Mouse (Mus musculus) midbrain, postnatal 0 days (tissue): ENCODE data around the gene Triap1. TPM values are rescaled to one million over a fixed set of nuclear protein-coding genes. Genes with fewer than 3 reads are reported as not detected.

Experiments used
- ATAC-seq: fragments of 200-750 bp; cut with Nextera tagmentation; 2 replicates; pipeline ENCODE4 v1.8.0; 2017; ENCODE audit warnings: moderate number of reproducible peaks, mild to moderate bottlenecking, moderate TSS enrichment, moderate library complexity; ENCODE audit not compliant: low FRiP score
- DNase-seq: peaks from one replicate; pipeline ENCODE4 v3.0.0-alpha.2; 2015; ENCODE audit warnings: low spot score
- H3K27ac ChIP-seq: fragments of 300-500 bp; sonication (generic); 2 replicates; pipeline ENCODE4 v1.5.1; 2014; ENCODE audit warnings: low read depth, mild to moderate bottlenecking, low read length, mixed read lengths
- H3K27me3 ChIP-seq: fragments of 300-500 bp; sonication (generic); 2 replicates; pipeline ENCODE4 v1.6.1; 2014; ENCODE audit warnings: low read length, control low read depth, mixed read lengths; ENCODE audit not compliant: insufficient read depth
- H3K36me3 ChIP-seq: fragments of 300-500 bp; sonication (generic); 2 replicates; pipeline ENCODE4 v1.6.1; 2014; ENCODE audit warnings: low read length, control low read depth, mixed read lengths; ENCODE audit not compliant: insufficient read depth
- H3K4me1 ChIP-seq: fragments of 300-500 bp; sonication (generic); 2 replicates; pipeline ENCODE4 v1.6.1; 2014; ENCODE audit warnings: mild to moderate bottlenecking, control low read depth, antibody characterized with exemption, low read length, mixed read lengths; ENCODE audit not compliant: insufficient read depth
- H3K4me2 ChIP-seq: fragments of 300-500 bp; sonication (generic); 2 replicates; pipeline ENCODE4 v1.6.1; 2014; ENCODE audit warnings: low read depth, mild to moderate bottlenecking, low read length, mixed read lengths; ENCODE audit not compliant: poor library complexity, severe bottlenecking
- H3K4me3 ChIP-seq: fragments of 300-500 bp; sonication (generic); 2 replicates; pipeline ENCODE4 v1.5.1; 2014; ENCODE audit warnings: low read depth, mild to moderate bottlenecking, low read length, moderate library complexity
- H3K9ac ChIP-seq: fragments of 300-500 bp; sonication (generic); replicated peaks from 2 replicates; pipeline ENCODE4 v1.6.1; 2014; ENCODE audit warnings: mild to moderate bottlenecking, low read length, moderate library complexity, mixed read lengths; ENCODE audit not compliant: poor library complexity, severe bottlenecking
- H3K9me3 ChIP-seq: fragments of 300-500 bp; sonication (generic); 2 replicates; pipeline ENCODE4 v1.6.1; 2016; ENCODE audit warnings: low read length, control low read depth
- CTCF ChIP-seq: IDR thresholded peaks from 2 replicates; pipeline ENCODE4 v1.5.1; 2016; ENCODE audit warnings: antibody characterized with exemption, mild to moderate bottlenecking
- WGBS: fragments of 180-500 bp; shearing (Covaris S2); extraction: QIAGEN DNeasy Blood & Tissue Kit; methylation state at CpG from one replicate; pipeline ENCODE4 v1.1.7; 2014; 5-methylcytosine and 5-hydroxymethylcytosine counted together
- polyA plus RNA-seq: library from polyadenylated mRNA; unstranded; fragments of >200 nt; fragmentation: Nextera tagmentation; extraction: Ambion mirVana; gene quantifications from 2 replicates; pipeline ENCODE4 v1.2.1, GENCODE M21; 2015
- total RNA-seq: library from RNA; depleted of rRNA; stranded (reverse); fragments of >200 nt; gene quantifications from 2 replicates; pipeline ENCODE4 v1.2.3, GENCODE M21; 2014

Triap1 gene
- total and polyA plus RNA-seq, 2 experiments from 2014 or later = 10.7 to 53.8 TPM

GRCm38 (mm10) chr5:115317645-115318328, 23.2 kb upstream of the Triap1 start:
- 9% methylated on average over 10 of the region's 10 CpGs for WGBS
- Histone ChIP-seq H3K4me2 (no peak overlapping the region), H3K27ac (no peak overlapping the region), H3K27me3 (no peaks in the 10 kb centered on the region), H3K9ac (no peak overlapping the region), H3K36me3 (no peaks in the 10 kb centered on the region), H3K4me1 (no peaks in the 10 kb centered on the region), H3K9me3 (no peaks in the 10 kb centered on the region), H3K4me3 (no peak overlapping the region)
- ATAC-seq = peak; percentile 27; the same call in 1 of the 2 replicates
- DNase-seq = peak; percentile 54
- no peak for TF ChIP-seq CTCF

GRCm38 (mm10) chr5:115319004-115319940, 21.8 kb upstream of the Triap1 start:
- H3K27me3 ChIP-seq = no peaks in the 10 kb centered on the region
- DNase-seq (peak; percentile 83), ATAC-seq (no peak)
- H3K4me1 ChIP-seq = no peaks in the 10 kb centered on the region
- TF ChIP-seq CTCF = peak; percentile 72
- peak overlapping the region; percentile 71 for H3K27ac ChIP-seq
- peak overlapping the region; percentile 37 for H3K4me3 ChIP-seq
- peak overlapping the region; percentile 64 for H3K4me2 ChIP-seq
- no peaks in the 10 kb centered on the region for H3K36me3 ChIP-seq
- H3K9me3 ChIP-seq = no peaks in the 10 kb centered on the region
- H3K9ac ChIP-seq = peak overlapping the region; percentile 40
- under 1% methylated on average over 22 of the region's 22 CpGs for WGBS

- H3K27me3 ChIP-seq = no peaks in the 10 kb centered on the region
- peaks cover 7% of the 10 kb centered on the region for H3K36me3 ChIP-seq
- DNase-seq = no peak
- 28% methylated on average over 11 of the region's 11 CpGs for WGBS
- H3K9ac ChIP-seq = peak overlapping the region; percentile 86
- H3K4me1 ChIP-seq = 0 out of 2 replicates have a peak, but pooled peaks cover 4% of the 10 kb centered on the region
- 0 out of 2 replicates have a peak, but pooled peaks have one; percentile 33 for ATAC-seq
- peak overlapping the region; percentile 85 for H3K4me2 ChIP-seq
- H3K4me3 ChIP-seq = peak overlapping the region; percentile 94
- H3K27ac ChIP-seq = peak overlapping the region; percentile 88
- no peak for TF ChIP-seq CTCF
- H3K9me3 ChIP-seq = no peaks in the 10 kb centered on the region
These were observed 14.7 kb upstream of the Triap1 start for GRCm38 (mm10) chr5:115326256-115326831.

GRCm38 (mm10) chr5:115326875-115327609, 14.0 kb upstream of the Triap1 start, which contains the start of gene Srsf9:
TSS of gene Srsf9 (plus strand) at chr5:115327177.
- H3K4me1 ChIP-seq = 0 out of 2 replicates have a peak, but pooled peaks cover 4% of the 10 kb centered on the region
- TF ChIP-seq CTCF = no peak
- ATAC-seq (peak; percentile 89), DNase-seq (peak; percentile 94)
- no peaks in the 10 kb centered on the region for H3K9me3 ChIP-seq
- under 1% methylated on average over 53 of the region's 97 CpGs for WGBS
- H3K36me3 ChIP-seq = peaks cover 14% of the 10 kb centered on the region
- no peaks in the 10 kb centered on the region for H3K27me3 ChIP-seq
- peak within 1 kb of the TSS; percentile 94 for H3K4me3 ChIP-seq
- H3K9ac ChIP-seq = peak within 1 kb of the TSS; percentile 86
- peak within 1 kb of the TSS; percentile 85 for H3K4me2 ChIP-seq
- peak within 1 kb of the TSS; percentile 88 for H3K27ac ChIP-seq
